Mouse (Mus musculus) lung, adult 18-20 months (tissue): ENCODE data around the gene Atp6v1fnb.

Experiments
- DNase-seq, 2 experiments: peaks; one replicate each; pipeline ENCODE4 v3.0.0; 2022; ENCODE audit warnings: mixed read lengths in 2 of 2

The Atp6v1fnb gene

GRCm38 (mm10) chr6:29467583-29468354 is 3.5 kb upstream of the Atp6v1fnb start, which contains the start of gene Atp6v1f:
TSS of gene Atp6v1f (plus strand) at chr6:29467718.
- DNase-seq: peak; percentile 91 to 94

- DNase-seq: no peak
These were observed 2.4 kb upstream of the Atp6v1fnb start for GRCm38 (mm10) chr6:29468851-29469250.

- DNase-seq: peak; percentile 84 to 89
These were observed 2.9 kb downstream of the Atp6v1fnb start for GRCm38 (mm10) chr6:29473941-29474691.

GRCm38 (mm10) chr6:29474736-29475135 is 3.5 kb downstream of the Atp6v1fnb start:
- DNase-seq: no peak

GRCm38 (mm10) chr6:29482691-29483090 is 11.5 kb downstream of the Atp6v1fnb start:
- no peak for DNase-seq

GRCm38 (mm10) chr6:29484716-29485559 is 13.7 kb downstream of the Atp6v1fnb start:
- peak; percentile 44 to 59 for DNase-seq

GRCm38 (mm10) chr6:29485951-29486350 is 14.7 kb downstream of the Atp6v1fnb start:
- DNase-seq: no peak

GRCm38 (mm10) chr6:29494101-29494500 is 22.9 kb downstream of the Atp6v1fnb start:
- DNase-seq: no peak

- DNase-seq: no peak
These were observed 25.0 kb downstream of the Atp6v1fnb start for GRCm38 (mm10) chr6:29496270-29496669.

GRCm38 (mm10) chr6:29497791-29498190 is 26.6 kb downstream of the Atp6v1fnb start:
- no peak for DNase-seq

- no peak for DNase-seq
These were observed 28.9 kb downstream of the Atp6v1fnb start for GRCm38 (mm10) chr6:29500177-29500576.

GRCm38 (mm10) chr6:29500810-29501209 is 29.6 kb downstream of the Atp6v1fnb start:
- DNase-seq: no peak

- DNase-seq: no peak
These were observed 30.4 kb downstream of the Atp6v1fnb start for GRCm38 (mm10) chr6:29501599-29501998.

GRCm38 (mm10) chr6:29505493-29505892 is 34.3 kb downstream of the Atp6v1fnb start:
- DNase-seq: no peak

- DNase-seq: no peak
These were observed 35.6 kb downstream of the Atp6v1fnb start for GRCm38 (mm10) chr6:29506834-29507233.

GRCm38 (mm10) chr6:29507447-29508309 is 36.4 kb downstream of the Atp6v1fnb start, which contains the start of gene Kcp:
TSS of gene Kcp (minus strand) at chr6:29507952.
- no peak for DNase-seq

- DNase-seq: no peak
These were observed 37.8 kb downstream of the Atp6v1fnb start for GRCm38 (mm10) chr6:29509086-29509485.

GRCm38 (mm10) chr6:29513284-29513683 is 42.0 kb downstream of the Atp6v1fnb start:
- peak in 1 of 2 experiments; percentile 33 for DNase-seq

- DNase-seq: peak; percentile 70 to 74
These were observed 45.9 kb downstream of the Atp6v1fnb start for GRCm38 (mm10) chr6:29517139-29517538.

- no peak for DNase-seq
These were observed 51.5 kb downstream of the Atp6v1fnb start for GRCm38 (mm10) chr6:29522626-29523300.
